Mouse (Mus musculus) midbrain, embryonic 12.5 days (tissue): ENCODE measurements around the gene Rpl37. TPM values are rescaled to one million over a fixed set of nuclear protein-coding genes. Genes with fewer than 3 reads are reported as not detected.

ENCODE experiments used
- ATAC-seq: fragments of 200-750 bp; cut with Nextera tagmentation; 2 replicates; pipeline ENCODE4 v1.8.0; 2017; ENCODE audit warnings: low read depth, moderate TSS enrichment, moderate library complexity; ENCODE audit not compliant: low FRiP score
- H3K27ac ChIP-seq: fragments of 300-500 bp; sonication (generic); replicated peaks from 2 replicates; pipeline ENCODE4 v1.5.1; 2016; ENCODE audit warnings: mild to moderate bottlenecking
- H3K27me3 ChIP-seq: fragments of 300-500 bp; sonication (generic); 2 replicates; pipeline ENCODE4 v1.6.1; 2016; ENCODE audit warnings: mild to moderate bottlenecking
- H3K36me3 ChIP-seq: fragments of 300-500 bp; sonication (generic); 2 replicates; pipeline ENCODE4 v1.6.1; 2016
- H3K4me1 ChIP-seq: fragments of 300-500 bp; sonication (generic); 2 replicates; pipeline ENCODE4 v1.6.1; 2016
- H3K4me2 ChIP-seq: fragments of 300-500 bp; sonication (generic); replicated peaks from 2 replicates; pipeline ENCODE4 v1.6.1; 2016; ENCODE audit warnings: mild to moderate bottlenecking, moderate library complexity
- H3K4me3 ChIP-seq: fragments of 300-500 bp; sonication (generic); 2 replicates; pipeline ENCODE4 v1.5.1; 2016; ENCODE audit warnings: mild to moderate bottlenecking
- H3K9ac ChIP-seq: fragments of 300-500 bp; sonication (generic); replicated peaks from 2 replicates; pipeline ENCODE4 v1.6.1; 2016; ENCODE audit warnings: mild to moderate bottlenecking, moderate library complexity
- H3K9me3 ChIP-seq: fragments of 300-500 bp; sonication (generic); 2 replicates; pipeline ENCODE4 v1.6.1; 2016; ENCODE audit warnings: mild to moderate bottlenecking
- whole genome bisulfite sequencing: fragments of 180-500 bp; shearing (Covaris S2); methylation state at CpG from one replicate; pipeline ENCODE4 v1.1.7; 2016; 5-methylcytosine and 5-hydroxymethylcytosine counted together
- polyA plus RNA-seq: library from polyadenylated mRNA; unstranded; fragments of >200 nt; fragmentation: Nextera tagmentation; extraction: Ambion mirVana; gene quantifications from 2 replicates; pipeline ENCODE4 v1.2.1, GENCODE M21; 2016

Gene Rpl37
- polyA plus RNA-seq, 1 experiment from 2014 or later, result 417 TPM

DNA sequence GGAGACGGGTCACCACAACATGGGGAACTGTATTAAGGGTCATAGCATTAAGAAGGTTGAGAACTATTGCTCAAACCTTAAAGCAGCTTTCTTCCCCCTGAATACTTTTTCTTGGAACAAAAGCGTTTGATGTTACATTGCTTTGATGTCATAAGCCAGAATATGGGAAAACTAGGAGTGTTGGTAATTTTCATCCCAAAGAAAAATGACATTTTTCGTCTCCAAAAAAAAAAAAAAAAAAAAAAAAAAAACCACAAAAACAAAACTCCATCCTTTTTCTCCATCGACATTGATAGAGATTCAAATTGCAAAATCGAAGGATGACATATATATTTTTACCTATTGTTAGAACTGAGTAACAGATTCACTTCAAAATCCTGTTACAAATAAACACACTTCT, 26.3 kb downstream of the Rpl37 start:
- 0 out of 2 replicates have a peak overlapping the region, but pooled peaks have one; percentile 70 for H3K4me2 ChIP-seq
- H3K27me3 ChIP-seq, result no peaks in the 10 kb centered on the region
- H3K4me3 ChIP-seq, result no peak overlapping the region
- ATAC-seq, result no peak
- no peaks in the 10 kb centered on the region for H3K9me3 ChIP-seq
- WGBS, result 72% methylated on average over 5 of the region's 5 CpGs
- peaks cover 14% of the 10 kb centered on the region for H3K4me1 ChIP-seq
- H3K36me3 ChIP-seq, result no peaks in the 10 kb centered on the region
- no peak overlapping the region for H3K27ac ChIP-seq
- no peak overlapping the region for H3K9ac ChIP-seq

DNA sequence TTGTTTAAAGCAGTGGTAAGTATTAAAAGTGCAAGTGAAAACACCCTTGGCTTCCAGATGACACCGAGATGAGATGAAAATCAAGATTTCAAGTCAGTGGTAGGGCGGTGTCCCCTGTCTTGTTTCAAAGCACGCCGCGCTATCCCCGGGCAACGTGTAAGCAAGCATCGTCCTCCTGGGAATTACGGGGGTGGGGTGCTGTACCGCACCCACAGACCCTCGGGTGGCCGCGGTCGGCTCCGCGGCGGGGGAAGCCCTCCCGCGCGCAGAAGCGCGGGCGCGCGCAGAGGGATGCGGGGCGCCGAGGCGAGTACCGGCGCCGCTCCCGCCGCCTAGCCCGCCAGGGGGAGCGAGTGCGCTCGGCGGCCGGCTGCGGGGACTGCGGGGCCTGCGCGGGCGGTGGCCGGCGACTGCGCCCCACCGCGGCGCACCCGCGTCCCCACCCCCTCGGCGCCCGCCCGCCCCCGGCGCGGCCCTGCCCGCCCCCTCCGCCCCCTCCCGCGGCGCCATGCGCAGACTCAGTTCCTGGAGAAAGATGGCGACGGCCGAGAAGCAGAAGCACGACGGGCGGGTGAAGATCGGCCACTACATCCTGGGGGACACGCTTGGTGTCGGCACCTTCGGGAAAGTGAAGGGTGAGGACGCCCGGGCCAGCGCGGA, 27.0 kb downstream of the Rpl37 start, which contains the start of gene Prkaa1:
Gene Prkaa1 (plus strand): TSS at position 501 of the 660 bp plus-strand sequence.
- H3K4me2 ChIP-seq, result peak within 1 kb of the TSS; percentile 70
- peaks cover 15% of the 10 kb centered on the region for H3K4me1 ChIP-seq
- ATAC-seq, result peak; percentile 92
- H3K27me3 ChIP-seq, result no peaks in the 10 kb centered on the region
- WGBS, result under 1% methylated on average over 37 of the region's 80 CpGs
- H3K4me3 ChIP-seq, result peak within 1 kb of the TSS; percentile 83
- no peaks in the 10 kb centered on the region for H3K36me3 ChIP-seq
- H3K9ac ChIP-seq, result peak within 1 kb of the TSS; percentile 82
- peak within 1 kb of the TSS; percentile 92 for H3K27ac ChIP-seq
- no peaks in the 10 kb centered on the region for H3K9me3 ChIP-seq

DNA sequence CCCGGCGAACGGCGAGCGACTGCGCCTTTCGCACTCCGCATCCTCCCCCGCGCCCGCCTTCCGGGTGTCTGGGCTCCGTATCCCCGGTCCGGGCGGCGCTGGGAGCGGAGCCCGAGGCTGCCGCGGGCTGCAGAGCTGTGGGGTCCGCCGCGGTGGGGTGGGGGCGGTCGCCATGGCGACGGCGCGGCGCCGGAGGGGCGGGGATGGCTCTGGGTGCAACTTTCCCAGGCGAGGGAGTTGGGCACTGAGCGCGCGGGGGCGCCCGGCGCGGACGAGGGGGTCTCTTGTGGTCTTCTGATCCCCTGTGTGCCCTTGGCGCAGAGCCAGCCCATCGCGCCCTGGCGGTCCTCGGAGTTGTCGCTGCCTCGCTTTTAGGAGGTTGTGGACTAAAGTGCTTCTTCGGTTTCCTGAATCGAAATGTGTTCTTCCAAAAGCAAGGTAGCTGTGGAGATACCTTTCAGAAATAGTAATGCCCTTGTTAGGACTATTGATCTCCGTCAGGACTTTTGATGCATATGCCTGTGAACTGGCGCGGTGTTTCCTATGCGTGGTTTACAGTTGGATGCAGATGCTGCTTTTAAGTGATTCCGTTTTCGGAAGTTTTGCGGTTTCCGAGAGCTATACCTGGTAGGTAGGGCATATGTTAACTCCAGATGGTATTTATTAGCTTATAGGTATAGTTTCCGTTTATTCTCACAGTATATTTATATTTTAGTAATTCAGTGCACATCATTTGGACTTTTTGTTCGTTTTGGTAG, 27.8 kb downstream of the Rpl37 start:
- Histone ChIP-seq H3K27ac (peak overlapping the region; percentile 92), H3K4me2 (peak overlapping the region; percentile 70), H3K4me1 (peaks cover 17% of the 10 kb centered on the region), H3K4me3 (peak overlapping the region; percentile 83), H3K27me3 (no peaks in the 10 kb centered on the region), H3K9me3 (no peaks in the 10 kb centered on the region), H3K36me3 (no peaks in the 10 kb centered on the region), H3K9ac (peak overlapping the region; percentile 82)
- WGBS, result under 1% methylated on average over 61 of the region's 61 CpGs
- peak; percentile 95 for ATAC-seq

DNA sequence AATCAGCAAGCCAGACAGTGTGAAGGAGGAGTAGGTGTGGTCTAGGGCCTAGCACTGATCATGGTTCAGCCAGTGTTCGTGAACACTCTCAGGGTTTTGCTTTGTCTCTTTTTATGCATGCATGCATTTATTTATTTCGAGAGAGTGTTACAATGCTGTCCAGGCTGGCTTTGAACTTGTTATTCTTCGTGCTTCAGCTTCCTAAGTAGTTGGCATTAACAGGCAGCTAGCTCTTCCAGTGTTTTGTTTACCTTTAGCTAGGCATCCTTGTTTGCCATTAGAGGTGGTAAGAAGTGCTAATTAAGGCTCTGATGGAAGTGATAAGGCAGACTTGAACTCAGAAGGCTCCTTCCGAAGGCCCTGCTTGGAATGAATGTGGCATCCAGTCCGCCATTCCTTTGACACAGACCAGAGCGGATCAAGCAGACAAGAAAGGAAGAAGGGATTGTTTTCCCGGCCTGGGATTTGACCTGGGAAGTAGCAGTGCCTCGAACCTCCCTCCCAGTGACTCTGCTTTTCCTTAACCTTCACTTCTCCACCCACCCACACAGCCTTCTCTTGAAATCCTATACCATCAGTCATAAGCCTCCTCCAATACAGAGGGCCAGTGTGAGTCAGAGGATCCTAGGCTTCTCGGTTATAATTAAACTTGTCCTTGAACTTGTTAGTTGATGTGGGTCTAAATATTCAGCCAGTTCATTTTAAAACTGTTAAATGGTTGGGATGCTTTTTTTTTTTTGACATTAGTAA, 28.9 kb downstream of the Rpl37 start:
- 49% methylated on average over 9 of the region's 9 CpGs for WGBS
- no peak for ATAC-seq
- no peaks in the 10 kb centered on the region for H3K9me3 ChIP-seq
- H3K4me1 ChIP-seq, result peaks cover 17% of the 10 kb centered on the region
- H3K4me2 ChIP-seq, result peak overlapping the region; percentile 70
- H3K4me3 ChIP-seq, result peak overlapping the region; percentile 83
- peak overlapping the region; percentile 82; the same call in 1 of the 2 replicates for H3K9ac ChIP-seq
- H3K27me3 ChIP-seq, result no peaks in the 10 kb centered on the region
- no peak overlapping the region for H3K27ac ChIP-seq
- H3K36me3 ChIP-seq, result no peaks in the 10 kb centered on the region

DNA sequence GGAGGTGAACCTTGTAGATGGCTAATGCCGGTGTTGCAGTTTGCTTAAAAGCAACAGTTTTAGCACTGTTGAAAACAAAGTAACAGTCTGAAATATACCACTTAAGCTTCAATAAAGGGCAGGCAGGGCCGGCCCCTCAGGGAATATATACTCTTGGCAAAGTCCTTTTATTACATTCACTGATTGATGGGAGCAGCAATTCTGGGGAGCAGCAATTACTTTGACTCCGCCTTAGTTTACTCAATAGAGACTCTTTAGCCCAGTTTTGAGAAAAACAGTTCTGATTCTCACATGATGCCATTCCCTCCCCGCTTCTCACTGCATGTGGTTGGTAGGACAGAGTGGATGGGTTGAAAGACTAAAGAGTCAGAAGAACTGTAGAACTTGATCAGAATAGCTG, 32.7 kb downstream of the Rpl37 start:
- no peaks in the 10 kb centered on the region for H3K36me3 ChIP-seq
- no peak for ATAC-seq
- no peaks in the 10 kb centered on the region for H3K9me3 ChIP-seq
- H3K27ac ChIP-seq, result no peak overlapping the region
- peaks cover 17% of the 10 kb centered on the region for H3K4me1 ChIP-seq
- no peak overlapping the region for H3K4me2 ChIP-seq
- 90% methylated on average over 4 of the region's 4 CpGs for WGBS
- no peaks in the 10 kb centered on the region for H3K27me3 ChIP-seq
- no peak overlapping the region for H3K4me3 ChIP-seq
- no peak overlapping the region for H3K9ac ChIP-seq

DNA sequence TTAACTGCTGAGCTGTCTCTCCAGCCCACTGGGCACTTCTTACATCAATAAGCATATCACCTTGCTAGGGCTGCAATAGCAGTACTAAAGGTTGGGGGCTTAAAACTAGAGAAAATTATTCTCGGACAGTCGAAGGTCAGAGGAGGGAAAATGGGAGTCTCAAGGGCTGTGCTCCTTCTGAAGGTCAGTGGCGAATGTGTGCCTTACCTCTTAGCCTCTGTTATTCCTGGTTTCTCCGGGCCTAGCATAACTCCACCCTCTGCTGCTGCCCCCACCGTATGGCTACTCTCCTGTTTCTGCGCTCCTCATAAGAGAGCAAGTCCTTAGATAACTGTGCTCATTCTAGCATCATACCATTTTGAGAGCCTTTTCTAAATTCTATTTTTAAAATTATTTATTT, 35.7 kb downstream of the Rpl37 start:
- no peaks in the 10 kb centered on the region for H3K36me3 ChIP-seq
- no peaks in the 10 kb centered on the region for H3K9me3 ChIP-seq
- no peak overlapping the region for H3K4me3 ChIP-seq
- ATAC-seq, result no peak
- H3K4me1 ChIP-seq, result peaks cover 9% of the 10 kb centered on the region; the same call in 1 of the 2 replicates
- H3K27me3 ChIP-seq, result no peaks in the 10 kb centered on the region
- no peak overlapping the region for H3K4me2 ChIP-seq
- no peak overlapping the region for H3K27ac ChIP-seq
- 86% methylated on average over 6 of the region's 6 CpGs for WGBS
- no peak overlapping the region for H3K9ac ChIP-seq

DNA sequence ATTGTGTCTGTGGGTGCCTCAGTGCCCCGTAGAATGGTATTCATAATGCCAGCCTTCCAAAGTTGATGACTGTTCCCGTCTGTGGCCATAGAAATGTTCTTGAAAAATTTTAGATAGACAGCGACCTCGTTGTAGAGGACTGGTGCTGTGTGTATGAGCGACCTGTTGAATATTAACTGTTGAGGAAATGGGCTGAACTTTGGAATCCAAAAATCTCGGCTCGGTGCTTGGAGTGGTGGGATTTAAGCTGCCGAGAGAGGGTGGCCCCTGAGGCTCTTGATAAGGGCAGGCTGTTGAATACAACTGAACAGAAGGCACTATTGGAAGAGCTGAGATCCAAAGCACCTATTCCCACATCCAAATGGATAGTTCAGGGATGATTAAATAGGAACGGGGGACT, 38.2 kb downstream of the Rpl37 start:
- no peak for ATAC-seq
- WGBS, result 91% methylated on average over 9 of the region's 9 CpGs
- H3K4me1 ChIP-seq, result 0 out of 2 replicates have a peak, but pooled peaks cover 6% of the 10 kb centered on the region
- no peaks in the 10 kb centered on the region for H3K36me3 ChIP-seq
- no peak overlapping the region for H3K4me3 ChIP-seq
- H3K9me3 ChIP-seq, result no peaks in the 10 kb centered on the region
- H3K27ac ChIP-seq, result no peak overlapping the region
- H3K27me3 ChIP-seq, result no peaks in the 10 kb centered on the region
- H3K4me2 ChIP-seq, result no peak overlapping the region
- H3K9ac ChIP-seq, result no peak overlapping the region

DNA sequence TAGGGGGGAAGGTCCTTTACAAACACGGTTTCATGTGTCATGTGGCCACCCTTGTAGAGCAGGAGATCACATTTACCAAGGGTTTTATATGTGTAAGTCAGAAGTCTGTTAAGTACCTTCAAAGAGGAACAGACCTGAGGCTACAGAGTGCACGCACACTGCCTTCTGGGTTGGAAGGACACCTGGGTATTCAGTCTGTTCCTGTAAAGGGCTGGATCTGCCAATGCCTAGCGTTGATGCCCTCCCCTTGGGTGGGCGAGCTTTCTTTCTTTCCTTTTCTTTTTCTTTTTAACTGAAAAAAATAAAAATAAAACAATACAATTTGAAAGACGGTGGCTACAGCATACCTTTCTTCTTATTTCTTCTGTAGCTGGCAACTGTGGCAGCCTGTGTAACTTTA, 38.6 kb downstream of the Rpl37 start:
- WGBS, result 71% methylated on average over 5 of the region's 5 CpGs

DNA sequence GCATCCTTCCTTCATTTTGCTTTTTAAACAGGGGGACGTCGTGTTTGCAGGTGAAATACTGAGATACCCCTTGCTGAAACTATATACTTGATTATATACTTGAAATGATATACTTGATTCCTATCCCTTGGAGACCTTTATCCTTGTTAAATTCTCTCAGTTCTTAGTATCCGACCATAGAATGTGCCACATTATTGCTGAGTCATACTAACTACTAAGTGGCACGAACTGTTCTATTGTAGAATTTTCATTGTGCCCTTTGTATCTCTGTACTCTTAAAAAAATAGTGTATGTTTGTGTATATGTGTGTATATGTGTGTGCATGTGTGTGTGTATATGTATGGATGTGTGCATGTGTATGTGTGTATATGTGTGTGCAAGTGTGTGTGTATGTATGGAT, 39.9 kb downstream of the Rpl37 start:
- Histone ChIP-seq H3K27ac (no peak overlapping the region), H3K9me3 (no peaks in the 10 kb centered on the region), H3K4me2 (no peak overlapping the region), H3K27me3 (no peaks in the 10 kb centered on the region), H3K4me3 (no peak overlapping the region), H3K9ac (no peak overlapping the region), H3K36me3 (no peaks in the 10 kb centered on the region), H3K4me1 (0 out of 2 replicates have a peak, but pooled peaks cover 6% of the 10 kb centered on the region)
- no peak for ATAC-seq
- 89% methylated on average over 4 of the region's 4 CpGs for WGBS

More for the DNA sequence above, 38.6 kb downstream of the Rpl37 start:
- no peaks in the 10 kb centered on the region for H3K36me3 ChIP-seq
- no peak overlapping the region for H3K9ac ChIP-seq
- H3K4me1 ChIP-seq, result 0 out of 2 replicates have a peak, but pooled peaks cover 6% of the 10 kb centered on the region
- no peak overlapping the region for H3K4me3 ChIP-seq
- H3K27ac ChIP-seq, result no peak overlapping the region
- H3K4me2 ChIP-seq, result no peak overlapping the region
- no peaks in the 10 kb centered on the region for H3K9me3 ChIP-seq
- ATAC-seq, result no peak
- H3K27me3 ChIP-seq, result no peaks in the 10 kb centered on the region

DNA sequence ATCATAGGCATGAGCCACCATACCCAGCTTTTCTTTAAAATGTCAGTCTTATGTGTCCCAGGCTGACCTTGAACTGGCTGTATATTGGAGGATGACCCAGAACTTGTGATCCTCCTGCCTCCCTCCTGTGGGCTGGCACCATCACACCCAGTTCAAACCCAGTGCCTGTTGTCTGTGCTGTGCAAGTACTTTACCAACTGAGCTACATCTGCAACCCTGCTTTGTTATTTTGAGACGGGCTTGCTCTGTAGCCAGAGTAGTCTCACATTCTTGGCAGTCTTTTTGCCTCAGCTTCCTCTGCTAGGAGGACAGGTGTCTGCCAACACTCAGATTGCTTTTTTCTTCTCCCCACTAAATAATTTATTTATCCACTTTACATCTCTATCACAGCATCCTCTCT, 40.9 kb downstream of the Rpl37 start:
- H3K27ac ChIP-seq, result no peak overlapping the region
- H3K27me3 ChIP-seq, result no peaks in the 10 kb centered on the region
- no peak for ATAC-seq
- no peaks in the 10 kb centered on the region for H3K36me3 ChIP-seq
- no peaks in the 10 kb centered on the region for H3K9me3 ChIP-seq
- H3K4me3 ChIP-seq, result no peak overlapping the region
- no peak overlapping the region for H3K9ac ChIP-seq
- 83% methylated on average over 1 of the region's 1 CpGs for WGBS
- H3K4me1 ChIP-seq, result 0 out of 2 replicates have a peak, but pooled peaks cover 6% of the 10 kb centered on the region
- H3K4me2 ChIP-seq, result no peak overlapping the region

DNA sequence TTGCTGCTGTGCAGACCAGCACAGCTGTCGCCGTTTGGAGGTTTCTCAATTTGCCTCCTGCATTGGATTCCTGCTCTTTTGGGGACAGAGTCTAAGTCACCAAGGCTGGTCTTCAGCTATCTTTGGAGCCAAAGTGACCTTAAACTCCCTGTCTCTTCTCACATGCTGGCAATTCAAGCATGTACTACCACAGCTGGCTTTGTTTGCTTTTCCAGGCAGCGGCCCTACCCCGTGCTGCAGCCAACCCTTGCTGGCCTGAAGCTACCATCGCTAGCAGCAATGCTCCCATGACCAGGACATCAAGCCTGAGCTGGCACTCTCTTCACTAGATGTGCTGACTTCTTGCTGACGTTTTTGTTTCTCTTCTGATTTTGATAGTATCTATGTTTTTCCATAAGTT, 42.4 kb downstream of the Rpl37 start:
- no peaks in the 10 kb centered on the region for H3K9me3 ChIP-seq
- no peak for ATAC-seq
- no peak overlapping the region for H3K4me3 ChIP-seq
- H3K36me3 ChIP-seq, result peaks cover 4% of the 10 kb centered on the region; the same call in 1 of the 2 replicates
- no peak overlapping the region for H3K27ac ChIP-seq
- no peak overlapping the region for H3K9ac ChIP-seq
- 80% methylated on average over 6 of the region's 6 CpGs for WGBS
- no peak overlapping the region for H3K4me2 ChIP-seq
- H3K27me3 ChIP-seq, result no peaks in the 10 kb centered on the region
- 0 out of 2 replicates have a peak, but pooled peaks cover 6% of the 10 kb centered on the region for H3K4me1 ChIP-seq
